Mouse (Mus musculus): Measurements from ENCODE around the gene BC005537.

GRCm38 (mm10) chr13:24841702-24842101 lies 40.2 kb downstream of the BC005537 start:
- TF ChIP-seq CTCF (IDR thresholded peaks at IDR 0.05; ENCODE audit: control insufficient read depth, insufficient read depth, low read length) = no peak
- no peak for TF ChIP-seq POLR2A (IDR thresholded peaks at IDR 0.05; ENCODE audit: borderline replicate concordance, control insufficient read depth, low read depth, low read length)
